Mouse (Mus musculus): ENCODE measurements around the gene Nmt1. TPM values are rescaled to one million over a fixed set of nuclear protein-coding genes. Genes with fewer than 3 reads are reported as not detected.

The Nmt1 gene
- polyA plus RNA-seq, 1 experiment from 2014 or later, result 67.8 TPM

DNA sequence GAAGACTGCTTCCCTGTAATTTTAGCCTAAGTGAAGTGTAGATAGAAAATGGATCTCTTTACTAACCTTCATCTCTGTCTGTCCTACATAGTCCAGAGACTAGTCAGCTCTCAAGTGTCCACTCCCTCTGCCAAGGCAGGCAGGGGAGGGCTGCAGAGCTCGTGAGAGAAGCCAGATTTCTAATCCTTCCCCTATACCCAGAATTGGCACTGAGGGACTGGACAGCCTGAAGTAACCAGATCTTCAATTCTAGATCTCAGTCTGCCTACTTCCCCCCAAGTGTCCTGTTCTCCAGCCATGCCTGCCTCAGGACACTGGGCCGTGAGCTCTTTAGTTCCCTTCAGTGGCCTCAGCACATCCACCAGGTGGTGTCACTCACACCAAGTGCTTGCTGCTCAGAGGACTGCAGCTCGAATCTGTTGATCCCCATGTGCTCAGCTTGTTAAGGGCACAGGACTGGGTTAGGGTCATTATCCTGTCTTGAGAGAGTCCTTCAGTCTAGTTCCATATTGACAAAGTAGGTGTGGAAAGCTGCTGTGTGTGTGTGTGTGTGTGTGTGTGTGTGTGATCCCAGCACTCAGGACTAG is 30.6 kb downstream of the Nmt1 start:
- no peak overlapping the region for H3K4me3 ChIP-seq (ENCODE audit: low read depth, low read length)
- H3K27me3 ChIP-seq (replicated peaks; ENCODE audit: control insufficient read depth, insufficient read depth, low read length), result no peaks in the 10 kb centered on the region
- no peak overlapping the region for H3K4me2 ChIP-seq
- no peaks in the 10 kb centered on the region for H3K4me1 ChIP-seq (replicated peaks; ENCODE audit: control insufficient read depth, insufficient read depth, low read length)
- WGBS, result 75% methylated on average over 3 of the region's 3 CpGs
- no peak for ATAC-seq (replicated peaks; ENCODE audit: low FRiP score)
- H3K27ac ChIP-seq (ENCODE audit: low read depth, low read length), result no peak overlapping the region
- H3K9me3 ChIP-seq (ENCODE audit: control insufficient read depth, low read length), result no peaks in the 10 kb centered on the region
- H3K9ac ChIP-seq (ENCODE audit: low read depth, low read length), result no peak overlapping the region
- peaks cover 41% of the 10 kb centered on the region for H3K36me3 ChIP-seq (ENCODE audit: control insufficient read depth, insufficient read depth, low read length)
- DNase-seq (ENCODE audit: low spot score), result no peak

DNA sequence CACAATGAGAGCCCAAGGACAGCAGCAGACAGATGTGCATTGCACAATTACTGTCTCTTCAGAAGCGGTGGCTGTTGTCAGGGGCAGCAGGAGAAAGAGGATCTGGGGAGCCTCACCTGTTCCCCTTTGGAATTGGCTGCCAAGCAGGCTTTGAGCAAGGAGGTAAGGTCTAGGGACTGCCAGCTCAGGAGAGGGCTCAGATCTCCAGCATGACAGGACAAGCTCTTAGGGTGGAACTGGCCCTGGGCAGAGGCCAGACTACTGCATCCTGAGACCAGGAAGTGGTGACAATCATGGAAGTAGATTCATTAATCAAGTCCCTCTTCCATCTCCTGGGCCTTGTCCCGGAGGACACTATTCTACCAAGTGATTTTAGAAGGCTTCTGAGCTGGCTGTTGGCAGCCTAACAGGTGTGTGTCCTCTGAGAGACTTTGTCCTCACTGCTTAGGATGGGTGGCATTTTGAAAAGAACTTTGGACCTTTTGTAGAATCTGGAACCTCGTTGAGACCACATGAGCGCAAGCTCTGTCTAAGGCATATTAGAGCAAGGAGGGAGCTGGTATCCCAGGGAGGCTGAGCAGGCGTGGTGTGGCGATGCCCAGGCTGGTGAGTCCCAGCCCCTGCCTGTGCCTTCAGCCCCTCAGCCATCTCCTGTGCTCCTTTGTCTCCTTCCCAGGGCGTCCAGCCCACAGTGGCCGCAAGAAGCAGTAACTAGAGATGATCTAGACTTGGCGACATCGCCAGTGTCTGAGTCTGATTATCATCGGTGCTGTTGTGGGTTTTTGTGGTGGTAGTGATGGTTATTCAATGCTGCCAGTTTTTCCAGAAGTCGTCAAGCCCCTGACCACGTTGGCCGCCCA is 38.4 kb downstream of the Nmt1 start:
- no peaks in the 10 kb centered on the region for H3K27me3 ChIP-seq (replicated peaks; ENCODE audit: control insufficient read depth, insufficient read depth, low read length)
- no peak overlapping the region for H3K9ac ChIP-seq (ENCODE audit: low read depth, low read length)
- H3K27ac ChIP-seq (ENCODE audit: low read depth, low read length), result no peak overlapping the region
- WGBS, result 90% methylated on average over 14 of the region's 14 CpGs
- no peaks in the 10 kb centered on the region for H3K4me1 ChIP-seq (replicated peaks; ENCODE audit: control insufficient read depth, insufficient read depth, low read length)
- no peak for ATAC-seq (replicated peaks; ENCODE audit: low FRiP score)
- peaks cover 30% of the 10 kb centered on the region for H3K36me3 ChIP-seq (ENCODE audit: control insufficient read depth, insufficient read depth, low read length)
- H3K4me3 ChIP-seq (ENCODE audit: low read depth, low read length), result no peak overlapping the region
- no peaks in the 10 kb centered on the region for H3K9me3 ChIP-seq (ENCODE audit: control insufficient read depth, low read length)
- no peak overlapping the region for H3K4me2 ChIP-seq
- no peak for DNase-seq (ENCODE audit: low spot score)

DNA sequence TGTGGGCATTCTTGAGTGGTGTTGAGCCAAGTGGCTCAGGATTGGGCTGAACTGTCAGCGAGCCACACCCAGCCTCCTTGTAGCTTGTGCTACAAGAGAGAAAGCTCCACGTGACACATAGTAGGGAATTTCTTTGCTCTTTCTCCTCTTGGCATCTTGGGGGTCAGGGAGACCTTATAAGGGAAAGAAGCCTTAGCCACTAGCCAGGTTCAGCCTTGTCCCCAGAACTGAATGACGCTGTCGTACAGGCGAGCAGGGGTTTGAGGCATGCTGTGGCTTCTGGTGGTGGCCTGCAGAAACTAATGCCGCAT is 39.0 kb downstream of the Nmt1 start:
- ATAC-seq (replicated peaks; ENCODE audit: low FRiP score) (no peak), DNase-seq (ENCODE audit: low spot score) (no peak)
- Histone ChIP-seq H3K36me3 (ENCODE audit: control insufficient read depth, insufficient read depth, low read length) (peaks cover 27% of the 10 kb centered on the region), H3K4me3 (ENCODE audit: low read depth, low read length) (no peak overlapping the region), H3K4me2 (no peak overlapping the region), H3K27ac (ENCODE audit: low read depth, low read length) (no peak overlapping the region), H3K9me3 (ENCODE audit: control insufficient read depth, low read length) (no peaks in the 10 kb centered on the region), H3K4me1 (replicated peaks; ENCODE audit: control insufficient read depth, insufficient read depth, low read length) (no peaks in the 10 kb centered on the region), H3K27me3 (replicated peaks; ENCODE audit: control insufficient read depth, insufficient read depth, low read length) (no peaks in the 10 kb centered on the region), H3K9ac (ENCODE audit: low read depth, low read length) (no peak overlapping the region)
- 99% methylated on average over 6 of the region's 6 CpGs for WGBS

DNA sequence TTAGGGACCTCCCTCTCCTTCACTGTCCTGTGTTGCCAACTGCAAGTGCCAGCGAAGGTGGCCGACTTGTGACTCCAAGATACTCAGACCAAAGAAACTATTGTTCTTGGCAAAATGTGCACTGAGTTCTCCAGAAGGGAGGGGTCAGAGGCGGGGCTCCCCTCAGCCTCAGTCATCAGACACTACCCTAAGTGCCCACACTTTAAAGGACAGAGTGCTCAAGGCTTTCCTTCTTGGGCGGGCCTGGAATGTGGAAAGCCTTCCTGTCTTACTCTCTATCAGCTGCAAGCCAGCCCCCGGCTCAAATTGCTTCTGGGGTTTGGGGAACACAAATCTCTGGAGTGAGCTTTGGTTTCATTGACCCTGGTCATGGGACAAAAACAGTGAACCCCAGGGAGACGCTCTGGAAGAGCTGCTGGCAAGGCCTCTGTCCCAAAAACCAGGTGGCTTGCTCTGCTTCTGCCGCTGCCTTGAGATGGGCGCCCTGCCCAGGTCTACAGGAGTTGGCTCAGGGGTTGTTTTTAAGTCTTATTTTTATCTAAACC is 39.5 kb downstream of the Nmt1 start:
- no peaks in the 10 kb centered on the region for H3K27me3 ChIP-seq (replicated peaks; ENCODE audit: control insufficient read depth, insufficient read depth, low read length)
- no peak overlapping the region for H3K4me2 ChIP-seq
- H3K4me1 ChIP-seq (replicated peaks; ENCODE audit: control insufficient read depth, insufficient read depth, low read length), result no peaks in the 10 kb centered on the region
- DNase-seq (ENCODE audit: low spot score) (no peak), ATAC-seq (replicated peaks; ENCODE audit: low FRiP score) (no peak)
- no peak overlapping the region for H3K4me3 ChIP-seq (ENCODE audit: low read depth, low read length)
- 85% methylated on average over 8 of the region's 8 CpGs for WGBS
- H3K36me3 ChIP-seq (ENCODE audit: control insufficient read depth, insufficient read depth, low read length), result peaks cover 27% of the 10 kb centered on the region
- H3K27ac ChIP-seq (ENCODE audit: low read depth, low read length), result no peak overlapping the region
- H3K9ac ChIP-seq (ENCODE audit: low read depth, low read length), result no peak overlapping the region
- no peaks in the 10 kb centered on the region for H3K9me3 ChIP-seq (ENCODE audit: control insufficient read depth, low read length)

DNA sequence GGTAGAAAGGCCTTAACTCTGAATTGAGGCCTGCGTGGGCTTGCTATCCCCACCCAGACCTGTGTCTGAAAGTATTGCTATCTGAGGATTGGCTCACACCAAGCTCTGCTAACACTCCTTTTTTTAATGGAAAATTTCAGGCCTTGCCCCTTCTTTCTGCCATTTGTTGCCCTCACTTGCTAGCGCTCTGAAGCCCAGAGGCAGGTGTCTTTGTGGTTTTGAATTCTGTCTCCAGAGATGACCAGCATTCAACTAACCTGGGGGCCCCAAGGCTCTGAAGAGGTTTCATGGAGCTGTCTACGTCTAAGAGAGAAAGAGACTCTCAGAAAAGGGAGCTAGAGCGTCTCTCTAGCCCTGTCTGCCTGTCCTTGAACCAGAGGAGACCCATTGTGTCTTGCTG is 40.3 kb downstream of the Nmt1 start:
- Histone ChIP-seq H3K4me2 (no peak overlapping the region), H3K9ac (ENCODE audit: low read depth, low read length) (no peak overlapping the region), H3K27ac (ENCODE audit: low read depth, low read length) (no peak overlapping the region), H3K27me3 (replicated peaks; ENCODE audit: control insufficient read depth, insufficient read depth, low read length) (no peaks in the 10 kb centered on the region), H3K9me3 (ENCODE audit: control insufficient read depth, low read length) (no peaks in the 10 kb centered on the region), H3K36me3 (ENCODE audit: control insufficient read depth, insufficient read depth, low read length) (peaks cover 27% of the 10 kb centered on the region), H3K4me1 (replicated peaks; ENCODE audit: control insufficient read depth, insufficient read depth, low read length) (no peaks in the 10 kb centered on the region), H3K4me3 (ENCODE audit: low read depth, low read length) (no peak overlapping the region)
- no peak for ATAC-seq (replicated peaks; ENCODE audit: low FRiP score)
- DNase-seq (ENCODE audit: low spot score), result no peak
- WGBS, result 92% methylated on average over 4 of the region's 4 CpGs

DNA sequence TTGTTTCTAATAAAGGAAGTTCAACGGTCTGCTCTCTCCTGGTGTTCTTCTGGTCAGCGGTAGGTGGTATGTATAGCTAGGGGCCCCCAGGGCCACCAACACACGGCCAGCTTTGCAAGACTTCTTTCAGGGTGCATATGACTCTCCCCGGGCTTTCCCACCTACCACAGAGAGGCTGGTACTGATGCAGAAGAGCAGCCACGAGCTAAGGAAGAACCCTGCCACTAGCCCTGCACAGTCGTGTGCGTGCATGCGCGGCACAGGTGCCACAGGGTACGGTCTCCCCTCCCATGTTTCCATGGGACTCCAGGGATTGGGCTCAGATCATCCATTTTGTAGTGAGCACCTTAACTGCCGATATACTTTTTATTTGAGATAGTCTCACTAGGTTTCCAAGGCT is 40.9 kb downstream of the Nmt1 start:
- Histone ChIP-seq H3K9me3 (ENCODE audit: control insufficient read depth, low read length) (no peaks in the 10 kb centered on the region), H3K36me3 (ENCODE audit: control insufficient read depth, insufficient read depth, low read length) (peaks cover 25% of the 10 kb centered on the region), H3K4me1 (replicated peaks; ENCODE audit: control insufficient read depth, insufficient read depth, low read length) (no peaks in the 10 kb centered on the region), H3K4me2 (no peak overlapping the region), H3K9ac (ENCODE audit: low read depth, low read length) (no peak overlapping the region), H3K27me3 (replicated peaks; ENCODE audit: control insufficient read depth, insufficient read depth, low read length) (no peaks in the 10 kb centered on the region), H3K27ac (ENCODE audit: low read depth, low read length) (no peak overlapping the region), H3K4me3 (ENCODE audit: low read depth, low read length) (no peak overlapping the region)
- ATAC-seq (replicated peaks; ENCODE audit: low FRiP score) (no peak), DNase-seq (ENCODE audit: low spot score) (no peak)
- WGBS, result 91% methylated on average over 11 of the region's 11 CpGs

DNA sequence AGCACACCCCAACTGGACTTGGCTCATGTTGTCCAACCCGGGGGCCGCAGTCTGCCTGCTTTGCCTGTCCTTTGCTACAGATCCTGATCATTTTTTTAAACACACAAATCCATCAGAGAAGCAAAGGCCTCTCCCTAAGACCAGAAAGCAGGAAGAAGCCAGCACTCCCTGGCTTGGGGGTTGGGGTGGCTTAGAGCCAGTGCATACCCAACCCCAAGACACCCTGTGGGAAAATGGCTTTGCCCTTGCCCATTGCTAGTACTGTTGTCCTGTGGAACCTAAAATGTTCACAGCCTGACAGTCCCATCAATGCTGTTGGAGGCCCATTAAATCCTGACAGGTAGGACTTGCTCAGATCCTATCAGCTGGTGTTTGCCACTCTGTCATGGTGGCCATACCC is 41.7 kb downstream of the Nmt1 start:
- ATAC-seq (replicated peaks; ENCODE audit: low FRiP score) (no peak), DNase-seq (ENCODE audit: low spot score) (no peak)
- Histone ChIP-seq H3K4me1 (replicated peaks; ENCODE audit: control insufficient read depth, insufficient read depth, low read length) (0 out of 2 replicates have a peak, but pooled peaks cover 2% of the 10 kb centered on the region), H3K27me3 (replicated peaks; ENCODE audit: control insufficient read depth, insufficient read depth, low read length) (no peaks in the 10 kb centered on the region), H3K9me3 (ENCODE audit: control insufficient read depth, low read length) (no peaks in the 10 kb centered on the region), H3K27ac (ENCODE audit: low read depth, low read length) (no peak overlapping the region), H3K4me2 (no peak overlapping the region), H3K4me3 (ENCODE audit: low read depth, low read length) (no peak overlapping the region), H3K36me3 (ENCODE audit: control insufficient read depth, insufficient read depth, low read length) (peaks cover 17% of the 10 kb centered on the region), H3K9ac (ENCODE audit: low read depth, low read length) (no peak overlapping the region)
- WGBS, result 100% methylated on average over 2 of the region's 2 CpGs

DNA sequence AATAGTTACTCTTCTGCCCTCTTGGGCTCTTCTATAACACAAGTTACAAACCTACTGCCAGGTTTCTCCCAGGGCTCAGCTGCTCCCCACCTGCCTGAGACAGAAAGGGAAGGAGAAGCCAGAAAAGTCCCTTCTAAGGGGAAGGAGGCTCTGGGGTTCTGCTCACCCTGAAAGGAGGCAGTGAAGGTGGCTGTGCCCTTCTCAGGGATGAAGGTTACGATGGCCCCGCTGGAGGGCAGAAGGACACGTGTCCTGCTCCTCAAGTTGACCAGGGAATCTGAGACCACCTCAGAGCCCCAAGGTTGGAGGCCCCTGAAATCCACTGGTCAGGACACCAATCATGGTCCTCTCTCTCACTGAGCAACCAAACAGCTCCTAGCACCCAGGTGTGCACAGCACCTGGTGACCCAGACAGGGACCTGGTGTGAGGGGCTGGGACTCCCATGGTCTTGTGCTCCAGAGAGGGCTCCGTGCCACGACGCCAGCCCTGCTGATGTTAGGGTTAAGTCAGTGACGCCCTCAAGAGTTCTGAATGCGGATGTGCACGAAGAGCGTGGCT is 42.4 kb downstream of the Nmt1 start:
- ATAC-seq (replicated peaks; ENCODE audit: low FRiP score) (no peak), DNase-seq (ENCODE audit: low spot score) (no peak)
- H3K27ac ChIP-seq (ENCODE audit: low read depth, low read length), result no peak overlapping the region
- no peaks in the 10 kb centered on the region for H3K9me3 ChIP-seq (ENCODE audit: control insufficient read depth, low read length)
- no peak overlapping the region for H3K9ac ChIP-seq (ENCODE audit: low read depth, low read length)
- no peak overlapping the region for H3K4me3 ChIP-seq (ENCODE audit: low read depth, low read length)
- H3K4me1 ChIP-seq (replicated peaks; ENCODE audit: control insufficient read depth, insufficient read depth, low read length), result 0 out of 2 replicates have a peak, but pooled peaks cover 2% of the 10 kb centered on the region
- H3K27me3 ChIP-seq (replicated peaks; ENCODE audit: control insufficient read depth, insufficient read depth, low read length), result no peaks in the 10 kb centered on the region
- no peak overlapping the region for H3K4me2 ChIP-seq
- 91% methylated on average over 10 of the region's 10 CpGs for WGBS
- peaks cover 15% of the 10 kb centered on the region for H3K36me3 ChIP-seq (ENCODE audit: control insufficient read depth, insufficient read depth, low read length)

All from liver, embryonic 11.5 days (tissue).